Mouse (Mus musculus) E14TG2a.4 (cell line): ENCODE measurements around the gene Galnt15.
A peak's percentile ranks its signal among the peaks of the same experiment; 100 is the strongest.

ENCODE experiments used
- CTCF ChIP-seq: conservative IDR thresholded peaks from 2 replicates; pipeline ENCODE4 v1.5.1; 2014; ENCODE audit warnings: low read length
- NANOG ChIP-seq: IDR thresholded peaks from 2 replicates; pipeline ENCODE4 v1.6.1; 2014; ENCODE audit warnings: borderline replicate concordance, low read length, mixed read lengths

- peak; percentile 12; the same call in 1 of the 2 replicates for TF ChIP-seq CTCF
- TF ChIP-seq NANOG = no peak
Observed at GRCm38 (mm10) chr14:32085486-32086201, 56.9 kb downstream of the Galnt15 start, which contains the start of gene Dph3.
